Mouse (Mus musculus): ENCODE results near the gene Spaca3.

Gene Spaca3

DNA sequence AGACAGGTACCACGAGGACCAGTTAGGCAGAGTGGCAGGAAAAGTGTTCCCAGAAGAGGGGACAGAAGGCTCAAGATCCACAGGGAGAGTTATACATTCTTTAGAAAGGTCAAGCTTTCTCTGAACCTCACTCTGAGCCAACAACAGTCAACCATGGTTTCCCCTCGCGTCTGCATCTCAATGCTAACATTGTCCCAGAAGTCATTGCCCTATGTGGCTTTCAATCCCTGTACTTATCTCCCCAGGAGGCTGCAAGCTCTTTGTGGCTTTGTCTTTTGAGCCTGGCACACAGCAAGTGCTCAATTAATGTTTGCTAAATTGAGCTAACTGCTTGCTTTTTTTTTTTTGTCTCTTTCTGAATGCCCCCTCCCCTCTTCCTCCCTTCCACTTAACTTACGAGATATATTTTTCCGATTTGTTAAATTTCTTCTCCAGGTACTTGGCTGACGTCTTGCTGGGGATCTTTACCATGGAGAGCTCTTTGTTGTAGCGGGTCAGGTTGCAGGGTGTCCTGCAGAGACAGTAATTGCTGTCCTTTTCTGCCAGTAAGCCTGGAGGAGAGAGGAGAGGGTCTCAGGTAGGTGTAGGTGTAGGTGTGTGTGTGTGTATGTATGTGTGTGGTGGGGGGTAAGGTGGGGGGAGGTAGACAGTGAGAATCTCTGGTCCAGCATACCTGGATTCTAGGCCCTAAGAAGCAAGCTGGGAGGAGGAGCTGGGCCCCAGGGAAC lies 31.3 kb downstream of the Spaca3 start:
- TF ChIP-seq GATA4 (IDR thresholded peaks at IDR 0.05; ENCODE audit: insufficient replicate concordance, low read length) = no peak

GRCm38 (mm10) chr11:80895853-80896252 lies 37.7 kb downstream of the Spaca3 start:
- TF ChIP-seq GATA4 (IDR thresholded peaks at IDR 0.05; ENCODE audit: insufficient replicate concordance, low read length) = no peak

DNA sequence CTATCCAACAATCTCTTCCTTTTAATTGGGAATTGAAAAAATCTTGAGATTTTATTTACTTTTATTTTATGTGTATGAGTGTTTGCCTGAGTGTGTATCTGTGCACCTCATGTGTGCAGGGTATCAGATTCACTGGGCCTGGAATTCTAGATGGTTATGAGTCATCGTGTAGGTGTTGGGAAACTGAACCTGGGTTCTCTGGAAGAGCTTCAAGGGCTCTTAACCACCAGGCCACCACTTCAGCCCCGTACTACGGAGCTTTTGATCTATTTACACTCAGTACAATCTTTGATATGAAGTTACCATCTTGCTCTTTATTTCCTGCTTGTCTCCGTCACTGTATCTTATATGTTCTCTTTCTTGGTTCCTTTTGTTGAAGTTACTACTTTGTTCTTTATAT lies 42.4 kb downstream of the Spaca3 start:
- no peak for TF ChIP-seq GATA4 (IDR thresholded peaks at IDR 0.05; ENCODE audit: insufficient replicate concordance, low read length)

GRCm38 (mm10) chr11:80902664-80903063 lies 44.5 kb downstream of the Spaca3 start:
- TF ChIP-seq GATA4 (IDR thresholded peaks at IDR 0.05; ENCODE audit: insufficient replicate concordance, low read length) = no peak

GRCm38 (mm10) chr11:80903426-80903825 lies 45.3 kb downstream of the Spaca3 start:
- TF ChIP-seq GATA4 (IDR thresholded peaks at IDR 0.05; ENCODE audit: insufficient replicate concordance, low read length) = no peak

DNA sequence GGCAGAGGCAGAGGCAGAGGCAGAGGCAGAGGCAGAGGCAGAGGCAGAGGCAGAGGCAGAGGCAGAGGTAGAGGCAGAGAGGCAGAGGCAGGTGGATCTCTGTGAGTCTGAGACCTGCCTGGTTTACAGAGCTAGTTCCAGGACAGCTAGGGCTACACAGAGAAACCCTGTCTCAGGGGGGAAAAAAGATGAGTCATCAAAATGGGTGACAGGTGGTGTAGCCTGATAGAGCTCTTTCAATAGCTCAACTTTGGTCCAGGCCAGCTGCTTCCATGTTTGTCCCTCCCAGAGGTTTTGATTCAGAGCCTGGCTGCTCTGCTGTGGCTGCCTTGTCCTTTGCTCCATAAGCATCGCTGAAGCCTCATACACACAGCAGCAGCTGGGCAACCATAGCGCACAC lies 46.4 kb downstream of the Spaca3 start:
- TF ChIP-seq GATA4 (IDR thresholded peaks at IDR 0.05; ENCODE audit: insufficient replicate concordance, low read length) = no peak

- no peak for TF ChIP-seq GATA4 (IDR thresholded peaks at IDR 0.05; ENCODE audit: insufficient replicate concordance, low read length)
Observed at GRCm38 (mm10) chr11:80906456-80906855, 48.3 kb downstream of the Spaca3 start.

- TF ChIP-seq GATA4 (IDR thresholded peaks at IDR 0.05; ENCODE audit: insufficient replicate concordance, low read length) = no peak
Observed at GRCm38 (mm10) chr11:80907820-80908219, 49.7 kb downstream of the Spaca3 start.

GRCm38 (mm10) chr11:80912721-80913120 lies 54.6 kb downstream of the Spaca3 start:
- TF ChIP-seq GATA4 (IDR thresholded peaks at IDR 0.05; ENCODE audit: insufficient replicate concordance, low read length) = no peak

- no peak for TF ChIP-seq GATA4 (IDR thresholded peaks at IDR 0.05; ENCODE audit: insufficient replicate concordance, low read length)
Observed at GRCm38 (mm10) chr11:80913408-80914024, 55.4 kb downstream of the Spaca3 start.
